Mouse (Mus musculus): ENCODE measurements around the gene Mettl21a.
"Not testable (repeated sequence)": the region's sequence is repeated elsewhere in the genome, so short reads cannot be mapped to it uniquely, and the experiment has no call there.

Mettl21a gene

GRCm38 (mm10) chr1:64614311-64614710 is 2.7 kb downstream of the Mettl21a start:
- DNase-seq = no peak

GRCm38 (mm10) chr1:64609976-64610375 is 7.1 kb downstream of the Mettl21a start:
- DNase-seq = no peak

- DNase-seq = no peak
These were observed 7.9 kb downstream of the Mettl21a start for GRCm38 (mm10) chr1:64609145-64609544.

GRCm38 (mm10) chr1:64603381-64603780 is 13.7 kb downstream of the Mettl21a start:
- DNase-seq = no peak

GRCm38 (mm10) chr1:64601242-64601842 is 15.7 kb downstream of the Mettl21a start:
- DNase-seq = no peak

GRCm38 (mm10) chr1:64600413-64601077 is 16.5 kb downstream of the Mettl21a start:
- DNase-seq = no peak

- DNase-seq = no peak
These were observed 18.1 kb downstream of the Mettl21a start for GRCm38 (mm10) chr1:64598926-64599325.

GRCm38 (mm10) chr1:64578801-64579200 is 38.2 kb downstream of the Mettl21a start:
- no peak for DNase-seq

GRCm38 (mm10) chr1:64577911-64578310 is 39.1 kb downstream of the Mettl21a start:
- DNase-seq = not testable (repeated sequence)

- DNase-seq = no peak
These were observed 40.3 kb downstream of the Mettl21a start for GRCm38 (mm10) chr1:64576732-64577131.

- no peak for DNase-seq
These were observed 41.0 kb downstream of the Mettl21a start for GRCm38 (mm10) chr1:64576022-64576421.

GRCm38 (mm10) chr1:64568206-64568605 is 48.8 kb downstream of the Mettl21a start:
- no peak for DNase-seq

- no peak for DNase-seq
These were observed 56.9 kb downstream of the Mettl21a start for GRCm38 (mm10) chr1:64560105-64560504.

All from kidney, postnatal 10 days (tissue).